Mouse (Mus musculus): ENCODE measurements around the gene Morf4l2.

- TF ChIP-seq CTCF (conservative IDR thresholded peaks at IDR 0.05; ENCODE audit: low read length) (no peak), NANOG (IDR thresholded peaks at IDR 0.05; ENCODE audit: borderline replicate concordance, low read length) (no peak), POU5F1 (IDR thresholded peaks at IDR 0.05; ENCODE audit: borderline replicate concordance, low read length) (no peak)
Measured at GRCm38 (mm10) chrX:136741651-136742201, 1.8 kb downstream of the Morf4l2 start.

All from E14TG2a.4 (cell line).